Mouse (Mus musculus) frontal cortex, adult (tissue): ENCODE data around the gene Gm3336.

Source experiments
- ATAC-seq: cut with Nextera tagmentation; 2 replicates; pipeline ENCODE4 v1.9.2; 2017; ENCODE audit warnings: mild to moderate bottlenecking, moderate library complexity, mixed read lengths; ENCODE audit not compliant: low TSS enrichment

The Gm3336 gene

DNA sequence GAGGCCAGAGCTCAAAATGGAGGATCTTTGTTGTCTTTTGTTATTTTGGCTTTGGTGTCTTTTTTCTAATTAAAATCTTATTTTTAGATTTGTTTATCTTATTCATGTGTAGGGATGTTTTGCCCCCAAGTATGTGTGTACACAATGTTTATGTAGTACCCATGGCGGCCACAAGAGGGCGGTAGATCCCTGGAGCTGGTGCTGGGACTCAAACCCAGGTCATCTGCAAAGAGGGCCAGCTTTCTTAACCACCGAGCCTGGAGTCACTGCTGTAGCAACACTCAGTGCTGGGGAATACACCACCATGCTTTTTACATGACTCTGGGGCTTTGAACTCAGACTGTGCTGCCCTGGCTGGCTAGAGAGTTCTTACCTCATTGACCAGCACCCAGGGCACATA is 45.0 kb downstream of the Gm3336 start:
- ATAC-seq: no peak

DNA sequence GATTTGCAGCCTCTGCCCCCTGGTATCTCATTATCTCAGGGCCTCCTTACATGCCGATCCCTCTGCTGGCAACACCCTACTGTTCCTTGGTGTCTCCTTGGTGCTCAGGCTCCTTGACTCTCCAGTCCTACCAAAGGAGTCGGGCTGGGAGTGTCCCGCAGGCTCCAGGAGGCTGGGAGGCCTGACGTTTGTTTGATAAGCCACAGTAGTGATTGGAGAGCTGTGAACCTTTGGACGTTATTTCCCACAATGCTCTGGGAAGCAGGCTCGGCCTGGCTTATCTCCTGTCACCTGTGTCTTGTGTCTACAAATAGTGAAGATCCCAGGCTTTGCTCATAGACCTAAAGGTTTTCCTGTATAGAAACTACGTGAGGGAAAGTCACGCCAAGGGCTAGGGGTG is 45.7 kb downstream of the Gm3336 start:
- no peak for ATAC-seq

DNA sequence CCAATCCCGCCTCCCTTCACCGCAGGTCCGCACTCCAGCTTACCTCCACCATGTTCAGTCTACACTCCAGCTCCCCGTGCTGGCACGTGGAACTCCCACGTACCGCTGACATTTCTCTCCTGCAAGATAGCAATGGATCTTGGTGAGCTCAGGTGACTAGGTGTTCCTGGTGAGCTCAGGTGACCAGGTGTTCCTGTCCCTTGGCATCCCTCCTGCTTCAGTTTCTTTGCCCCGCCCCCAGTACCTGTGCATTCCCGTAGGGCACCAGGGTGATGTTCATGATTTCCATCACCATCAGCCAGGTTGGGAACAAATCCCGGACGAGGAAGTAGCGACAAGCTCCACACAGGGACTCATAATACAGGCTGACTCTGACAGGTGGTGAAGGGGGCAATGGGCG is 46.3 kb downstream of the Gm3336 start:
- no peak for ATAC-seq

DNA sequence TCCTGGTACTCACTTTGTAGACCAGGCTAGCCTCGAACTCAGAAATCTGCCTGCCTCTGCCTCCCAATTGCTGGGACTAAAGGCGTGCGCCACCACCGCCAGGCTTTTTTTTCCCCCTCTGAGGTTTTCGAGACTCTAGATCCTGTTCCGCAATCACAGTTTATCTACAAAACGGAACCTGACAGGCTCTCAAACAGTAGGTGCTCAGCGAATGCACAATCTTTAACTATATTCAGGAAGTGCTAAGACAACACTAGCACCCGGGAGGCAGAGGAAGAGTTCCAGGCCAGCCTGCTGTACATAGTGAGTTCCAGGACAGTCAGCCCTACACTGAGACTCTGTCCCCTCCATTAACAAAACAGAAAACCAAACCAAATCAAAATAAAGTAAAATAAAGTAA is 47.0 kb downstream of the Gm3336 start:
- ATAC-seq: no peak

DNA sequence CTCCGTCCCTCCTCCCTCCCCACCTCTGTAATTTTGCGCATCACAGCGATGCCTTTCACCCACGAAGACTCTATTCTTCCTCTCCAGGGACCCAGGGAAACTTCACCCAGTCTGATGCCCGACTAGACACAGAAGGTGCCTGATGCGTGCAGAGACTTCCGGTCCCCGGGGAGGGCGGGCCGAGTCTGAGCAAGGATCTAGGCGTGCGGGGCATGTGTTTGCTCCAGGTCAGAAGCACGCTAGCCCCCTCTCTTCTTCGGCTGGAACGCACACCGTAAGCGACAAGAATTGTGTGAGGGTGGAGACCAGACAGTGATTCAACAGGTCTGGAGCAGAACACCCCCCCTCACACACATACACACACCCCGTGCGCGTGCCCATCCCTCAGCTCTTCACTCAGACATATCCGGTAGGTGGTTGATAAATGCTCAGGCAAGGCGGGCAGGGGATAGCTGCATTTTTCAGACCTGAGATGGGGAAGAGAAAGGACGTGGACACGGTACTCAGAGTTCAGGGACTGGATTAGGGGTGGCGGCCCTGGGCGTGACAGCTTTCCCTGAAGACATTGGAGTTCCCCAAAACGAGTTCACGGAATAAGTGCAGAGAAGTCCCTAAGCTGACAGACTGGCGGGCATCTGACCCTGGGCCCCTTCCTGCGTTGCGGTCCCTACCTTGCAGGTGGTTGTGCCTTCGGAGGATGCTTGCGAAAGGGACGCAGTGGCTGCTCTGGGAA is 47.7 kb downstream of the Gm3336 start:
- no peak for ATAC-seq

DNA sequence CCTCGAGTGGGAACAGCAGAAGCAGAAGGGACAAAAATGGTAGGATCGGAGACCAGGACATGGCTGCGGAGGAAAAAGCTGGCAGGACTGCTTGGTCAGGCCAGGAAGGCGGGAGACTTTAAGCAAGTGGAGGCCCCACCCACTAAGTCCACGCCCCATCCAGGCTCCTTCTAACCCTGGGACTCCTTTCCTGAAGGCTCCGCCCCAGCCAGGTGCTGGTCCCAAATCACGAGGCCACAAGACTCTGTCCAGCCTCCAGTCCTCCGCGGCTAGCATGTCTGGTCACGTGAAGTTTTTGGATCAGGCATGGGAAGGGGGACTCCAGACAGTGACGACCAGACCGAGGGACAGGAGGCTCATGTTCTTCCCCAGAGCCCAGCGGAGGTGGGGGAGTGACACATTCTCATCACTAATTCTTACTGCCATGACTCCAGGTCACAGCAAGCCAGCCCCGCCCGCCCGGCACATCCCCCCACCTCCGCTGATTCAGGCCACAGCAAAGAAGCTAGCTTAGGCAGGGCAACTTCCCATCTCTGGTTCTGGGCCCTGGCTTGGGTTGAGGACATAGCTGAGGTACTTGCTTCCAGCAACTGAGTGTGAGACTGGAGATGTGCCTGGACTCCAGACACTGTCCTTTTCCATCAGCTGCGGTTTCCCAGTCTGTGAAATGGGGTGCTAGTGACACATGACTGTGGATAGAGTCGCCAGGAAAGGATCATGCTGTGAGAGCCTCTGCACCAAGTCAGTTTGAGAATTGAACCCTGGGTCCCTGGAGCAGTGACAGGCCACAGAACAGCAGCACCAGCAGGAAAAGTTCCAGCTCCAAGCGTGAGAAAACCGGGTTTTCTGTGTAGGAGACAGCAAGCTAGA is 48.5 kb downstream of the Gm3336 start:
- ATAC-seq: no peak; the same call in 1 of the 2 replicates

DNA sequence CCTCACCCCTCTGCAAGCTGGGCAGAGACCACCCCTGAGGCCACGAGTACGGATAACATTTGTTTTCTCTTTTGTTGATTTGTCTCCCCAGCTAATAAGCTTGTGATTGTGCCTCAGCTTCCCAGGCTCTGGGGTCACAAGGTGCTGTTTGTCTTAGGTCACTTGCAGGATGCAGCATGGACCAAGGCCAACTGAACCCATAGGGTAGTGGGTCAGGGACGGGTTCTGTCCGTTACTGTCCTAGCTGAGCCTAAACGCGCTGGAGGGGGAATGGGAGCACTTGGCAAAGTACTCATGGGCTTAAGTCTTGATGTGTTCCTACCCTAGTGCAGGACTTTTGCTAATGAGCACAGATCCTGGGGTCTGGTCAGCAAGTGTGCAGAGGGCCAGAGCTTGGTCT is 49.2 kb downstream of the Gm3336 start:
- ATAC-seq: no peak

DNA sequence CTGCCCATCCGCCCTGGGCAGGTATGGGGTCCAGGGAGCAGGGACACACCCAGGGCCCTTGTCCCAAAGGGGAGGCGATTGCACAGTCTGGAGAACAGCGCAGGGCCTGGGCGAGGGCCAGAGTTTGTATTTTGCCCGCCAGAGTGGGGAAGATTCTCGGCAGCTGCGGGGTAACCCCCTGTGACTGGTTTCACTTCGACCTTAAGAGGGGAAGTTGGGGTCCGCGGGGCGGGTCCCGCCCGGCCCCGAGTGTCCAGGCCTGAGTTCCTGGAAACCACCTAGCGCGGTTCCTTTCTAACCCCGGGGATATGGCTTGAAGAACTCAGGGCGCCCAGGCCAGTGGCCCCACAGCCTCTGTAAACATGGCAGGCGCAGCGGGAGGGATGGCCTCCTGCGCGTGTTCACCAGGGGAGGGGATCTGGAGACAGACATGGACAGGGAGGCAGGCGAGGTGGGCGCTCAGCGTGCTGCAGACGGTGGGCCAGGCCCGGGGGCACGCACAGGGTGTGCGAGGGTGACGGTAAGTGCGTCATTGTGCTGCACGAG is 50.0 kb downstream of the Gm3336 start:
- ATAC-seq: no peak

- no peak for ATAC-seq
Measured at GRCm38 (mm10) chr8:70768956-70769355, 50.6 kb downstream of the Gm3336 start.

GRCm38 (mm10) chr8:70769359-70769758 is 51.0 kb downstream of the Gm3336 start:
- ATAC-seq: peak; percentile 72

- no peak for ATAC-seq
Measured at GRCm38 (mm10) chr8:70769858-70770257, 51.5 kb downstream of the Gm3336 start.

GRCm38 (mm10) chr8:70770748-70771147 is 52.4 kb downstream of the Gm3336 start:
- ATAC-seq: no peak

DNA sequence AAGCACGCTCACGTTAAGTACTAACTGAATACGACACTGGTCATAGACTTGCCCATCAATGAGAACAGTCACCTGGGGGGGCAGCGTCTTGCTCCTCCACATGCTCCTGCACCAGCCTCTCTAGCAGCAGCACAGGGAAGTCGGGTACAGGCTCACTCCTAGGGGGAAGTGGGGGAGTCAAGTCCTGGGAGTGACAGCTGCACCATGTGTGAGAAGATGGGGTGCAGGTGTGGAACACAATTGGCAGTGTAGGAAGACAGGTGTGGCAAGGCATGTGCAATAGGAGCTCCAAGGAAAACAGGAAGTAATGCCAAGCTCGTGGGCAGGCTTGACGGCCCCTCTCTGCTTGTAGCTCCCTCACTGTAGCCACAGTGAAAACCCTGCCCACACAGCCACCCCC is 52.9 kb downstream of the Gm3336 start:
- no peak for ATAC-seq

- no peak for ATAC-seq
Measured at GRCm38 (mm10) chr8:70772075-70772474, 53.7 kb downstream of the Gm3336 start.
